Mouse (Mus musculus): ENCODE results near the gene Mat1a.
A peak's percentile ranks its signal among the peaks of the same experiment; 100 is the strongest.

Mat1a gene

DNA sequence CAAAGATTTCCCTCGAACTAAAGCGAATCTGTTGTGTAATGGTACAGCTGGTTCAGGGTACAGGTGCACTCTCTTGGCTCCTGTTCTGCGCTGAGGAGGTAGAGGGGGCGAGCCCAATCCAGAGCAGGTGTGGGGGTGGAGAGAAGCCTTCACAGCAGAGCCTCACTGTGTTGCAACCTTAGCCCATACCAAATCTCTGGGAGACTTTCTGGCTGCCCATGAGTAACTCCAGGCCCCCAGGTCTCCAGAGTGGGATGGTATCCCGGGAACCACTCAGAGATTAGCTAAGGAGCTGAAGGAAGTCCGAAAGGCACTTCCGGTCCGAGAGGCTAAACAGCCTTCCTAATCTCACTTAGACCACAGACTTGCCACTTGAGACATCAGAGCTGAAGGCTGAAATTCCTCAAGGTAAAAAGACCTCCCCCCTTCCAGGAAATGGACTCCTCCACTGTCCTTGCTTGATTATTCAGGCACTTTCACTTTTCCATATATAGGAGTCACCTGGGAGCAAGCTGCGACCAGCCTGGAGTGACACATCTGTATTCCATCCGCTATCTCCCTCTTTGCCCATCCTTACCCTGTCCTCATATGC lies at the start of gene Mat1a:
Gene Mat1a (plus strand): TSS at position 183 of the 592 bp plus-strand sequence.
- DNase-seq (ENCODE audit: low spot score) = no peak

DNA sequence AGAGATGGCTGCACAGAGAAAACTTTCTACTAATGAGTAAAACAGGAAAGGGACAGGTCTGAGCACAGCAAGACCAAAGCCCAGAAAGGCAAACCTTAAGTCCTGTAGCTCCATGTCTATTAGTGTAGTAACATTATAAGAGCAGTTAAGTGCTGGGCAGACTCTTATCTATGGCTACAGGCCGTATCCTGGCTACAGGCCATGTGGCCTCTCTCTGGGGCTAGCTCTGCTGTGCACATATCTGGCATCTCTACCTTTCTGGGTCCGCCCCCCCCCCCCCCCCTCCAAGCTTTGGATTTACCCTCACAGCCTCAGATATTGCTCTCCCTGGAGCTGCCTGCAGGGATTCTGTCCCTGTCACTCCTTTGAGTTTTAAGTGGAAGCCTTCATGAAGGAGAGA lies 39.7 kb upstream of the Mat1a start:
- DNase-seq (ENCODE audit: low spot score) = no peak

- DNase-seq (ENCODE audit: low spot score) = no peak
Observed at GRCm38 (mm10) chr14:41066416-41066815, 38.4 kb upstream of the Mat1a start.

- no peak for DNase-seq (ENCODE audit: low spot score)
Observed at GRCm38 (mm10) chr14:41069108-41069507, 35.7 kb upstream of the Mat1a start, which contains the start of gene Dydc2. TSS of gene Dydc2 (minus strand) at chr14:41069208.

GRCm38 (mm10) chr14:41070343-41070742 lies 34.5 kb upstream of the Mat1a start:
- no peak for DNase-seq (ENCODE audit: low spot score)

- DNase-seq (ENCODE audit: low spot score) = peak; percentile 79
Observed at GRCm38 (mm10) chr14:41072229-41072943, 32.4 kb upstream of the Mat1a start, which contains the start of gene Dydc1. TSS of gene Dydc1 (plus strand) at chr14:41072911.

DNA sequence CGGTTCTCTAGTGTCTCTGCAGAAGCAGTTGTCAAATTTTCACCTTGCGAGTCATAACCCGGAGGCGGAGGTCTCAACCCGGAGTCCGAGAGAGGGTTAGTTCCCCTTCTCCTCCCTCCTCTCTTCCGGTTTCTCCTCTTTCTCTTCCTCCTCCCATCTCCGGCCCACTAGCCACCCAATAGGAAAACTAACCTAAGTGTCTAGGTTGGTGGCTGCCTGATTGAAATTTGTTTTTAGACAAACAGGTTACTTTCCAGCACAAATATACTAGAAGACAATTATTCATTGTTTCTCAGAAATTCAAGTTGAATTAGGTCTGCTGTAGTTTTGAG lies 31.9 kb upstream of the Mat1a start:
- no peak for DNase-seq (ENCODE audit: low spot score)

DNA sequence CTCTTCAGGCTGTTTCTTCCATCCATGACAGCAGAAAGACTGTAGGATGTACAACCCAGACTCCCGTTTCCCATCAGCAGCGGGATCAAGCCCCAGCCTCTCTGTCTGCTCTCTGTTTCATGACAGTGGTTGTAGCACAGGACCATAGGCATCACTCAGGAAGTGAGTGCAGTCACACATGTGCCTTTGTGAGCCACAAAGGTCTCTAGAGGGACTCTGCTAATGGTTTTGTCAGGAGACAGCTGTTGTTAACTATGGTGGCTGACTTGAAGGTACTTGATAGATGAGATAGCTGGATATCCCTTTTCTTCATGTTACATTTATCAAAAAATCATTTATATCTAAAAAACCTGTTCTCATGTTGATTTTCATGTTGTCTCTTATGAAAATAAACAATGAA lies 22.4 kb upstream of the Mat1a start:
- no peak for DNase-seq (ENCODE audit: low spot score)

DNA sequence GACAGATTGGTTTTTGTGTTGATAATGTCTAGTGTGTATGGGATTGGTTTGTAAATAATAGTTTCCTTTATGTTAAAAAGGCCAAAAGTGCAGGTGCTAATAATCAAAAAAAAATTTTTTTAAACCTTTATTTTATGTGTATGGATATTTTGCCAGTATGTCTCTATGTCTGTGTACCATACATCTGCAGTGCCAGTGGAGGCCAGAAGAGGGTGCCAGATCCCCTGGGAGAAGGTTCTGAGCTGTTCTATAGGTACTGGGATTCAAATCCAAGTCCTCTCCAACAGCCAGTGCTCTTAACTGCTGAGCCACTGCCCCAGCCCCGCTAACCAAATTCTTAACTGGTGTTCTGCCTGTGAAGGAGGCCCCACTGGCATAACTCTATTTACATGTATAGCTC lies 17.3 kb upstream of the Mat1a start:
- DNase-seq (ENCODE audit: low spot score) = no peak

DNA sequence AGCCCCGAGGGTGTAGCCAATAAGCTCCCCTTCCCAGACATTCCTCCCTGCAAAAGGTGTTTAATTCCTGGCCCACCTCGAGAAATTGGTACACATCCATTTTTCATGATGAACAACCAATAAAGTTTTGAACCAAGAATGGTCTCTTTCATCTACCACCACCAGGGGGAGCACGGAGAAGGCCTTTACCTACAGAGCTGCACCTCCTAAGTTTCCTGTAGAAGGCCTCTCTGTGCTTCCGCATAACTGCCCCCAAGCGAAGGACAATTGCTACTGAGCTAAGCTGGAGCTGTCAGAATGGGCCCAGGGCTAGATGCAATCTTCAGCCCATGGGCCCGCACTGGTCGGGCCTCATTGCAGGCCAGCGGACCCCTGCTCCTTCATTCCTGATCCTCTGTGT lies 14.1 kb upstream of the Mat1a start:
- no peak for DNase-seq (ENCODE audit: low spot score)

DNA sequence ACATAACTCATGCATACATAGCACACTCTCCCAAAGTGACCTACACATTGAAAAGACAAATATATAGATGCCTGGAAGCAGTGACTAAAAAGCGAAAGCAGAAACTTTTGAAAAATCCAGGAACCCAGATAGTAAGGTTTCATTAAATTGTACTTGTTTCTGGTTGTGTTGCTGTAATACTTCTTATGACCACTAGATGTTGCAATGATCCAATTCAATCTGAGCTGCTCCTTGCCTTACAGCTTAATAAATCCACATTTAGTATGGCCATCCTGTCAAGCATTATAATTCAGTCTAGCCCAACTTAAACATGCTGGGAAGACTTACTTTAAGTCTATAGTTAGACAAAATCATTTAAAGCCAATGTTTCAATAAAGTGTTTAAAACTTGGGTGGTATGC lies 10.7 kb upstream of the Mat1a start:
- no peak for DNase-seq (ENCODE audit: low spot score)

DNA sequence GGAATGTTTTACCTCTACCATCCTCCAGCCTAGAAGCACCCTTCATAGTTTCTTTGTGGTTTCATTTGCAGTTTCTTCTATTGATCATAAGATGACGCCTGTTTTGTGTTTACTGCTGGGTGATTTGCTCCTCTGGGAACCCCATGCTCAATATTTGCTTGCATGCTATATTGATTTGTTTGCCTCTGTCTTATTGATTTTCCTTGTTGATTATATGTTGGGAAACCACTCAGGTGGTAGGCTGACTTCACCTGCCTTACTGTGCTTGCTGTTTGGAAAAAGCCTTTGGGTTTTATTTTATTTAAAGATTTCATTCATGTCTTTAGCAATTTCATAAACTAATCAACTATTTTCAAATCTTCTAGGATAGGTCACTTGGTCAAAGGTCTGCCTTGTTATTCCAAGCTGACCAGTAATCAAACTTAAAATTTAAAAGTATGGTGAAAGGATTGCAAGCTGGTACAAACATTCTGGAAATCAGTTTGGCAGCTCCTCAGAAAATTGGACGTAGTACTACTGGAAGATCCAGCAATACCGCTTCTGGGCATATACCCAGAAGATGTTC lies 8.5 kb upstream of the Mat1a start:
- no peak for DNase-seq (ENCODE audit: low spot score)

DNA sequence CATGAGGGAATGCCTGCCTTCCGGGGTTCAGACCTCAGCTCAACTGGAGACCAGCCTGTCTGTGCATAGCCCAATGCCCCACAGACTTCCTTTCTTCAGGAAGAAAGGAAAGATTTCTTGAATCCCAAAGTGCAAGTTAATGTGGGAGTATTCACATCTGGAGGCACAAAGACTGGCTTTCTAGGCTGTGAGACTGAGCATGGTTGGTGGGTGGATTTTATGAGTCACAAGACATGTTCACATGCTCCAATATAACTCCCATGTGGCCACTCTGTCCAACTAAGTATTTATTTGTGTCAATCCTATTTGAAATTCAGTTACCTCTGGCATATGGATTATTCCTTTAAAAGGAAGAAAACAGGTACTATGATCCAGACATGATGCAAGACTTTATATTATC lies 6.1 kb upstream of the Mat1a start:
- DNase-seq (ENCODE audit: low spot score) = no peak

DNA sequence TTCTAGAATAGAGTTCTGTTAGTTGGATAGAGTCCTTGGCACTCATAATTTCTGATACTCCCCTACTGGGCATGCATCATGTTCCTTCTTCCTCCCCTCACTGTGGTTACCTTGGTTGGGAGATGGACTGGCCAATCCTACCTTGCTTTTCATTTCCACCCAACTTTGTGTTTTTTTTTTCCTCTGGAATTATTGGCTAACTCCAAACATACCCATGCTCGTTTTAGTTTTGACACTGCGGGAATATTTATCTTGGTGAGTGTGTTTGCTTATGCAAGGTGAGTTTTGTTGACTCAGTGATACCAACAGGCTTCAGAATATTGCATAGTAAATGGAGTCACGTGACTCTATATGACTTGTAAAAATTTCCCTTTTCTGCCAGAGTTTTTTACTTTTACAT lies 4.1 kb upstream of the Mat1a start:
- DNase-seq (ENCODE audit: low spot score) = no peak

DNA sequence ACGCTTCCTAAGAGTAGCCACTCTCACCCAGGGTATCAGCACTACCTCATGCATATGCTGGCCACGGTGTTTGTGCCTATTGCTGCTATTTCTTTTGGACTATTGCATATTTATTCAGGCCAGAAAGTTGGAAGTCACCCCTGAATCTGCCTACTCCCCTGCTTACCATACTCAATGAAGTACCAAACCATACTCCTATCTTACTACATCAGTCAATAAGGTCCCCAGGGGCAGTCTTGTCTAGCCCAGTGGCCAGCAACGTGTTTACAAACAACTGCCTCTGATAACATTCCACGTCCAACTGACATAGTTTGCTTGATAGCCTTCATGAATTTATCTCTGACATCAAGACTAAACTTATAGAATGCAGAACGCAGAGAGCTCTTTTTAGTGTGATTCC lies 3.6 kb upstream of the Mat1a start:
- DNase-seq (ENCODE audit: low spot score) = no peak

DNA sequence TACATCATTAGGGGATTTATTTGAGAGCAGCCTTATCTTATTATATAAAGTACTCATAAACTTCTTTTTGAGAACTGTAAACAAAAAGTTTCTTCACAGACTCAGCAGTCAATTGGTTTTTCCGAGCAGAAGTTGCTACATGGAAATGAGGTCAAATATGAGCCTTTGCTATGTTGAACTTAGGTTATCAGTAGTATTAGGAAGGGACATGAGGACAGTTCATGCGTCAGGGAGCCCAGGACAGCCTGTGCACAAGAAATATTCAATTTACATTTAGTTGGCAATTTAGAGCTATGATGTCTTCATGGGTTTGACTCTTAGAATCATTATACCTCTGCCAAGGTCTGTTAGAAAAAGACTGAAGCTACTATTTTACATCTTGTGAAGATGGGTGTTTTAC lies 2.6 kb upstream of the Mat1a start:
- DNase-seq (ENCODE audit: low spot score) = no peak

GRCm38 (mm10) chr14:41111031-41111668 lies 6.3 kb downstream of the Mat1a start:
- no peak for DNase-seq (ENCODE audit: low spot score)

DNA sequence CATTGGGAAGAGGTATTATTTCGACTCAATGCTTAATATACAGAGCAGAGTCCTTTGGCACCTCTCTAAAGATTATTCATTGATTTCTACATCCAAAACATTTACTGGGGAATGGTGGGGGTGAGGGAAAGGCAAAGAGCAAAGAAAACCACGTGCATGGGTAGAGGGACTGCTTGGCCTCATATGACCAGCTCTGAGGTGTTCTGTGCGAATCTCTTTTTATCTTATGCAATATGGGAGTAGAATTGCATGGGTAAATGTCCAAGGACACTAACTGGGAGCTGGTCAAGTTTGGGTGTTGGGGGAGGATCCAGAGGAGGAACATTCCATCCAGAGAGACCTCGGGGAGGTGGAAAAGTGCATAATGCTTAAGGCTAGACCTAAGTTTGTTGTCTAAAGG lies 8.1 kb downstream of the Mat1a start:
- DNase-seq (ENCODE audit: low spot score) = no peak

DNA sequence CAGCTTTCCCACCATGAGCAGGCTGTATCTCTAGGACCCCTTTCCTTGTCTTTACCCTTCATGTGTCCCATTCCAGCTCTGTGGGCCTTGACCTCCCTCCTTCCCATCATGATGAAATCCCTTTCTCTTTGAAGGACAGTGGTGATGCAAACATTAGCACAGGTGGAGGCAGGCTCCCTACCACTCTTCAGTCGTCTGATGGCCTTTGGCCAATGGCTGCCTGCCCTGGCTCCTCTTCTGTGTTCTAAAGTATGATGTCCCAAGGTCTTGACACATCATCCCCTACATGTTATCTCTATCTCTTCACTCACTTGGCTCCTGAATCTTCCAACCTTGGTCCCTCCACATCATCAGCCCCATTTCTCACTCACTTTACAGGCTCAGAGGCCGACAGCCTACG lies 11.4 kb downstream of the Mat1a start:
- DNase-seq (ENCODE audit: low spot score) = no peak

DNA sequence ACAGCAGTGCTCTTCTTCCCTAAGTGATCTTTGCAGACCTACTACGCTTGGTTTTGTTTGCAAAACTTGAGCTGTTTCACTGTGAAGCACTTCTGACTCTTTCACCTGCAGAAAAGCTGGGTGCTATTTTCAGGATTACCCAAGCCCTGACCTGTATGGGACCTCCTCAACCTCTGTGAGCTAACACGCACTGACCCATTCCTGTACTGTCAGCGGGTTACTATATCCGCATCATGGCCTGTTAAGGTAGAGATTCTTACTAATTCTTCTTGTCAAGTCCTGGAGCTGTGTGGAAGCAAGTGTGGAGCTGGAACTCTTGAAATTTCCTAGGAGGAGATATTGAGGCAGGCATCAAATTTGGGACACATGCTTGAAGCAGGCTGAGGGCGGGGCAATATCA lies 19.8 kb downstream of the Mat1a start:
- no peak for DNase-seq (ENCODE audit: low spot score)

DNA sequence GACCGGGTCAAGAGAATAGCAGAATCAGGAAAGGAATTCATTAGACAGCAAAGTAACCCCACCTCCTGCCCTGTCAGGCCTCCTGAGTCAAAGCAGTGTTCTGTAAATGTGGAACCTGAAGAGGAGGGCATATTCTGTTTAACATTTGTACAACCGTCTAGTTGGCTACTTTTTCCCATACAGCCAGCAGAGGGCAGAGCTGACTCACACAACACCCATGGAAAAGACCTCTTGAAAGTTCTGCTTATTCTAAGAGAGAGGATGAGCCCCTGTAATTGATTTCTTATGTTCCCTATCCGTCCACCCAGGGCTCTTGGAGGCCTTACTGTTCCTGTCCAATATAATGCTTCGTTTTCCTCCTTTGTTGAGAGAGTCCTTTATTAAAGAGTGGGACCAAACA lies 23.2 kb downstream of the Mat1a start:
- DNase-seq (ENCODE audit: low spot score) = peak; percentile 9

DNA sequence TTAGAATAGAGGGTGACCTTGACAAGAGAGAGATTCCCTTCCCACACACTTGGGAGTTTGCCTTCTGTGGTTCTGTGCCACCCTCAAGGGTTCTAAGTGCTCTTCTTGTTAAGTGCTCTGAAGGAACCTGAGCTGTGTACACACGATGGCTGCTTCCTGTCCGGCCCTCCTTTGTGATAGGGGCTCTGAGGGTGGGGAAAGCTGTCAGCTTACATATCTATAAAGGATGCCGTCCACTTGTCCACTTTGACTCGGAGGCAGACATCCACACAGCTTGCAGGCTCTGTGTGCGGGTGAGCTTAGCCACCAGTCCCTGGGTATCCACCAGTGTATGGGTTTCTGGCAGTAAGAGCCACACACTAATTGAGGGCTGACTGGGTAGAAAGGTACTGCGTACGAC lies 26.7 kb downstream of the Mat1a start, which contains the start of gene Sftpa1:
Gene Sftpa1 (plus strand): TSS at position 243 of the 400 bp plus-strand sequence.
- no peak for DNase-seq (ENCODE audit: low spot score)

DNA sequence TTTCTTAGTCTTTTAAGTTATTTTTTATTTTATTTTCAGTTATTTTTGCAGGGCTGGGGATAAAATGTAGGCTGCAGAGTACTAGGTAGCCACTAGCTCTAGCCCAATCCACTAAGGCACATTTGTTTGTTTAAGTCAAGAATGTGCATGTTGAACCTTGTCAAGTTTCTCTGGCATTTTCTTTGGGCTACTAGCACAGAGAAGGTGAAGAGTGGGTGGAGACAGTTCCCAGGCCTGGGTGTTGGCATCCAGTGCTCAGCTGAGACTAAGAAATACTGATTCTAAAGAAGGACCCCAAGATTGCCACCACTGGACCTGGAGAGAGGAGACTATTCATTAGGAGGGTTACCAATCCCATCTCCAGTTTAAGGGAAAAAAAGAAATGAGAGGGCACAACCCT lies 32.2 kb downstream of the Mat1a start:
- no peak for DNase-seq (ENCODE audit: low spot score)
